Mouse (Mus musculus) embryonic facial prominence, embryonic 10.5 days (tissue): ENCODE results near the gene Jade2. TPM values are rescaled to one million over a fixed set of nuclear protein-coding genes. Genes with fewer than 3 reads are reported as not detected.
A peak's percentile ranks its signal among the peaks of the same experiment; 100 is the strongest.

Source experiments
- DNase-seq: peaks from one replicate; pipeline ENCODE4 v3.0.0-alpha.2; 2017; ENCODE audit warnings: low spot score
- H3K27ac ChIP-seq: fragments of 300-500 bp; sonication (generic); replicated peaks from 2 replicates; pipeline ENCODE4 v1.5.1; 2016; ENCODE audit warnings: mild to moderate bottlenecking
- H3K27me3 ChIP-seq: fragments of 300-500 bp; sonication (generic); replicated peaks from 2 replicates; pipeline ENCODE4 v1.6.1; 2016; ENCODE audit warnings: low read depth, mild to moderate bottlenecking; ENCODE audit not compliant: poor library complexity, severe bottlenecking
- H3K36me3 ChIP-seq: fragments of 300-500 bp; sonication (generic); replicated peaks from 2 replicates; pipeline ENCODE4 v1.6.1; 2016; ENCODE audit warnings: mild to moderate bottlenecking, moderate library complexity
- H3K4me1 ChIP-seq: fragments of 300-500 bp; sonication (generic); 2 replicates; pipeline ENCODE4 v1.6.1; 2016
- H3K4me3 ChIP-seq: fragments of 300-500 bp; sonication (generic); 2 replicates; pipeline ENCODE4 v1.5.1; 2016; ENCODE audit warnings: mild to moderate bottlenecking, moderate library complexity
- H3K9me3 ChIP-seq: fragments of 300-500 bp; sonication (generic); 2 replicates; pipeline ENCODE4 v1.6.1; 2016; ENCODE audit warnings: mild to moderate bottlenecking
- WGBS: fragments of 180-500 bp; shearing (Covaris S2); methylation state at CpG from one replicate; pipeline ENCODE4 v1.1.7; 2016; 5-methylcytosine and 5-hydroxymethylcytosine counted together
- polyA plus RNA-seq: library from polyadenylated mRNA; unstranded; fragments of >200 nt; fragmentation: Nextera tagmentation; extraction: Ambion mirVana; gene quantifications from 2 replicates; pipeline ENCODE4 v1.2.1, GENCODE M21; 2016

Gene Jade2
- polyA plus RNA-seq, 1 experiment from 2014 or later = 0.80 TPM

- no peaks in the 10 kb centered on the region for H3K27me3 ChIP-seq
- H3K4me3 ChIP-seq = no peak overlapping the region
- peaks cover 12% of the 10 kb centered on the region; the same call in 1 of the 2 replicates for H3K4me1 ChIP-seq
- H3K36me3 ChIP-seq = peaks cover 15% of the 10 kb centered on the region; the same call in 1 of the 2 replicates
- no peak for DNase-seq
- no peak overlapping the region for H3K27ac ChIP-seq
- no peaks in the 10 kb centered on the region for H3K9me3 ChIP-seq
- WGBS = 86% methylated on average over 11 of the region's 11 CpGs
Observed at GRCm38 (mm10) chr11:51823271-51823670, 34.2 kb downstream of the Jade2 start.

DNA sequence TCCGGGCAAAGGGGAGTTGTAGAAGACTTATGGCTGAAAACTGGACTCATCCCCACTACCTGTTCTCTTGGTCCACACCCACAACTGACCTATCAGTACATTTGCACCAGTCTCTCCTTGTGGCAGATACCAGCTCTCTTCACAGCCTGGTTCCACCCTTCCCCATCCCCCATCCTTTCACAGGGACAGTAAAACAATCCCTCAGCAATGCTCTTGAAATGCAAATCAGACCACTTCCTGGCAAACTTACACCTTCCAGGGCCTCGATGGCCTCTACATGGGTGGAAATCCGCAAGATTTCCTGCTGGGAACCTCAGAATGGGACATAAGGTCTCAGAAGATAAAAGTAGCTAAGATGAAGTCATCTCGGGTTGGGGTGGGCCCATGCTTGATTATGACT lies 34.7 kb downstream of the Jade2 start:
- no peaks in the 10 kb centered on the region for H3K9me3 ChIP-seq
- 52% methylated on average over 4 of the region's 4 CpGs for whole genome bisulfite sequencing
- no peaks in the 10 kb centered on the region for H3K27me3 ChIP-seq
- H3K27ac ChIP-seq = no peak overlapping the region
- no peak overlapping the region for H3K4me3 ChIP-seq
- peaks cover 15% of the 10 kb centered on the region; the same call in 1 of the 2 replicates for H3K4me1 ChIP-seq
- peaks cover 15% of the 10 kb centered on the region; the same call in 1 of the 2 replicates for H3K36me3 ChIP-seq
- DNase-seq = no peak

GRCm38 (mm10) chr11:51820861-51821260 lies 36.6 kb downstream of the Jade2 start:
- Histone ChIP-seq H3K36me3 (peaks cover 8% of the 10 kb centered on the region; the same call in 1 of the 2 replicates), H3K4me3 (no peak overlapping the region), H3K27ac (no peak overlapping the region), H3K4me1 (peaks cover 15% of the 10 kb centered on the region; the same call in 1 of the 2 replicates), H3K9me3 (no peaks in the 10 kb centered on the region), H3K27me3 (no peaks in the 10 kb centered on the region)
- 48% methylated on average over 11 of the region's 11 CpGs for WGBS
- DNase-seq = peak; percentile 85

DNA sequence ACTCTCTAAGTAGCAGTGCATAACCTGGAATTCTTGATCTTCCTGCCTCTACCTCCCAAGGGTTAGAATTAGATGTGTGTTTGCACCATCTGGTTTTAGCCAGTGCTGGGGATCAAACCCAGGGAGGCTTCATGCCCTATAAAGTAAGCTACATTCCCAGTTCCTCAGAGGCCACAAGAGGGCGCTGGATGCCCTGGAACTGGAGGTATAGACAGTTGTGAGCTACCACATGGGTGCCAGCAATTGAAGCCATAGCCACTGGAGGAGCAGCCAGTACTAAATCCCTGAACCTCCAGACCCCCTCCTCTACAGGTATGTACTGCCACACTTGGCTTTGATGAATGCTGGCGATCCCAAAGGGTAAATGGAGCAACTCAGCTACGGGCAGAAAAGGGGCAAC lies 37.5 kb downstream of the Jade2 start:
- WGBS = 67% methylated on average over 3 of the region's 3 CpGs

GRCm38 (mm10) chr11:51818837-51819236 lies 38.6 kb downstream of the Jade2 start:
- no peaks in the 10 kb centered on the region for H3K9me3 ChIP-seq
- no peak overlapping the region for H3K4me3 ChIP-seq
- DNase-seq = no peak
- H3K27me3 ChIP-seq = no peaks in the 10 kb centered on the region
- H3K36me3 ChIP-seq = no peaks in the 10 kb centered on the region; the same call in 1 of the 2 replicates
- WGBS = 88% methylated on average over 4 of the region's 4 CpGs
- H3K27ac ChIP-seq = no peak overlapping the region
- peaks cover 15% of the 10 kb centered on the region; the same call in 1 of the 2 replicates for H3K4me1 ChIP-seq

More for the DNA sequence above, 37.5 kb downstream of the Jade2 start:
- no peak overlapping the region for H3K27ac ChIP-seq
- H3K9me3 ChIP-seq = no peaks in the 10 kb centered on the region
- no peak overlapping the region for H3K4me3 ChIP-seq
- peaks cover 6% of the 10 kb centered on the region; the same call in 1 of the 2 replicates for H3K36me3 ChIP-seq
- DNase-seq = peak; percentile 39
- H3K27me3 ChIP-seq = no peaks in the 10 kb centered on the region
- H3K4me1 ChIP-seq = peaks cover 15% of the 10 kb centered on the region; the same call in 1 of the 2 replicates

- peaks cover 11% of the 10 kb centered on the region; the same call in 1 of the 2 replicates for H3K4me1 ChIP-seq
- no peak overlapping the region for H3K27ac ChIP-seq
- H3K36me3 ChIP-seq = no peaks in the 10 kb centered on the region; the same call in 1 of the 2 replicates
- H3K4me3 ChIP-seq = no peak overlapping the region
- DNase-seq = peak; percentile 90
- H3K9me3 ChIP-seq = no peaks in the 10 kb centered on the region
- 38% methylated on average over 6 of the region's 6 CpGs for WGBS
- H3K27me3 ChIP-seq = no peaks in the 10 kb centered on the region
Observed at GRCm38 (mm10) chr11:51817756-51818155, 39.7 kb downstream of the Jade2 start.

- peaks cover 12% of the 10 kb centered on the region for H3K4me1 ChIP-seq
- H3K9me3 ChIP-seq = no peaks in the 10 kb centered on the region
- WGBS = 89% methylated on average over 8 of the region's 8 CpGs
- DNase-seq = no peak
- no peak overlapping the region for H3K4me3 ChIP-seq
- H3K36me3 ChIP-seq = no peaks in the 10 kb centered on the region
- H3K27ac ChIP-seq = no peak overlapping the region
- no peaks in the 10 kb centered on the region for H3K27me3 ChIP-seq
Observed at GRCm38 (mm10) chr11:51812022-51812546, 45.4 kb downstream of the Jade2 start.

DNA sequence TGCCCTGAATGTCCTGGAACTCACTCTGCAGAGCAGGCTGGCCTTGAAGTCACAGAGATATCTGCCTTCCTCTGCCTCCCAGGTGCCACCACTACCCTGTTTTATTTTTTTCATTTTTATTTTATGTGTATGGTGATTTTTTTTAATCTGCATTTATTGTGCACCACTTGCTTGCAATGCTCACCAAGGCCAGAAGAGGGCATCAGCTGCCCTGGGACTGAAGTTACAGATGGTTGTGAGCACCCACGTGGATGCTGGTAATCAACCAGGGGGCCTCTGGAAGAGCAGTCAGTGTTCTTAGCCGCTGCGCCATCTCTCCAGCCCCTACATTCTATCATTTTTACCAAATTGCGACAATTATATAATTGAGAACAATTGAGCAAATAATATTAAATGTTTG lies 46.2 kb downstream of the Jade2 start:
- Histone ChIP-seq H3K27me3 (no peaks in the 10 kb centered on the region), H3K36me3 (no peaks in the 10 kb centered on the region), H3K4me1 (peaks cover 13% of the 10 kb centered on the region), H3K27ac (no peak overlapping the region), H3K4me3 (no peak overlapping the region), H3K9me3 (no peaks in the 10 kb centered on the region)
- WGBS = 80% methylated on average over 4 of the region's 4 CpGs
- no peak for DNase-seq

- no peak for DNase-seq
- H3K9me3 ChIP-seq = no peaks in the 10 kb centered on the region
Observed at GRCm38 (mm10) chr11:51809632-51810224, 47.7 kb downstream of the Jade2 start.

GRCm38 (mm10) chr11:51807108-51807879 lies 50.2 kb downstream of the Jade2 start:
- Histone ChIP-seq H3K4me3 (no peak overlapping the region), H3K36me3 (no peaks in the 10 kb centered on the region), H3K27me3 (no peaks in the 10 kb centered on the region), H3K4me1 (peaks cover 22% of the 10 kb centered on the region), H3K9me3 (no peaks in the 10 kb centered on the region), H3K27ac (no peak overlapping the region; the same call in 1 of the 2 replicates)
- peak; percentile 34 for DNase-seq
- 46% methylated on average over 13 of the region's 13 CpGs for WGBS

More at GRCm38 (mm10) chr11:51809632-51810224, 47.7 kb downstream of the Jade2 start:
- H3K27me3 ChIP-seq = no peaks in the 10 kb centered on the region
- H3K4me1 ChIP-seq = peaks cover 22% of the 10 kb centered on the region
- no peaks in the 10 kb centered on the region for H3K36me3 ChIP-seq
- no peak overlapping the region for H3K4me3 ChIP-seq
- H3K27ac ChIP-seq = no peak overlapping the region
- 64% methylated on average over 6 of the region's 6 CpGs for WGBS

- Histone ChIP-seq H3K27ac (peak overlapping the region; percentile 77), H3K36me3 (no peaks in the 10 kb centered on the region), H3K9me3 (no peaks in the 10 kb centered on the region), H3K4me3 (peak overlapping the region; percentile 62), H3K27me3 (no peaks in the 10 kb centered on the region), H3K4me1 (peaks cover 30% of the 10 kb centered on the region)
- 18% methylated on average over 17 of the region's 17 CpGs for WGBS
- DNase-seq = peak; percentile 60
Observed at GRCm38 (mm10) chr11:51805221-51805981, 52.1 kb downstream of the Jade2 start.
